Mouse (Mus musculus) cerebellum, adult 2 months (tissue): ENCODE data around the gene 4930503E14Rik.

ENCODE experiments used
- CTCF ChIP-seq: fragments of 200-500 bp; IDR thresholded peaks from 2 replicates; pipeline ENCODE4 v1.5.1; 2011; ENCODE audit warnings: low read depth, mild to moderate bottlenecking, control low read depth, low read length, moderate library complexity, borderline replicate concordance; ENCODE audit not compliant: insufficient read depth
- POLR2A ChIP-seq: fragments of 200-500 bp; IDR thresholded peaks from 2 replicates; pipeline ENCODE4 v1.6.1; 2011; ENCODE audit warnings: low read length, control low read depth, borderline replicate concordance; ENCODE audit not compliant: insufficient read depth

DNA sequence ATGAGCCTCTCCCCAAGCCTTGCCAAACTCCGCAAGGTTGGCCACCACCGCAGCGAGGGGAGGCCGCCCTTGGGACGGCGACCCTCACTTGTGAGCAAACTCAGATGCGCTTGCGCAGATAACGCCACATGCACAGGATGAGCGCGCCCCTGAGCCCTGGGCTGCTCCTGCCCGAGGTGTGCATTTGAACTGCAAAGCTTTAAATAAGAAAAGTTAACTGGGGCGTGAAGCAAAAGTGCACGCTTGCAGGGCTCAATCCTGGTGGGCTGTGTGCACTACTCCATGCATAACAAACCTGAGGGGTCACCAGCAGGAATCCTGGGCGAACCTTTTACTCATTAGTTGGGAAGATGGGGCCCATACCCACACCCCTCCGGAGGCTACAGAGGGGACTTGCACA is 35.0 kb upstream of the 4930503E14Rik start:
- TF ChIP-seq POLR2A, result no peak
- no peak for TF ChIP-seq CTCF
